Mouse (Mus musculus) lung, embryonic 14.5 days (tissue): ENCODE results near the gene Alyref. TPM values are rescaled to one million over a fixed set of nuclear protein-coding genes. Genes with fewer than 3 reads are reported as not detected.

Experiments
- ATAC-seq: fragments of 200-750 bp; cut with Nextera tagmentation; 2 replicates; pipeline ENCODE4 v1.8.0; 2017; ENCODE audit warnings: mild to moderate bottlenecking, moderate TSS enrichment, moderate library complexity; ENCODE audit not compliant: insufficient read depth
- DNase-seq: peaks from one replicate; pipeline ENCODE4 v3.0.0-alpha.2; 2015
- H3K27ac ChIP-seq: fragments of 300-500 bp; sonication (generic); 2 replicates; pipeline ENCODE4 v1.5.1; 2014; ENCODE audit warnings: low read depth, mild to moderate bottlenecking, moderate library complexity
- H3K27me3 ChIP-seq: fragments of 300-500 bp; sonication (generic); 2 replicates; pipeline ENCODE4 v1.6.1; 2014; ENCODE audit warnings: low read length, control low read depth; ENCODE audit not compliant: insufficient read depth
- H3K36me3 ChIP-seq: fragments of 300-500 bp; sonication (generic); 2 replicates; pipeline ENCODE4 v1.6.1; 2014; ENCODE audit warnings: control low read depth; ENCODE audit not compliant: insufficient read depth
- H3K4me1 ChIP-seq: fragments of 300-500 bp; sonication (generic); 2 replicates; pipeline ENCODE4 v1.6.1; 2014; ENCODE audit warnings: antibody characterized with exemption, control low read depth; ENCODE audit not compliant: insufficient read depth
- H3K4me2 ChIP-seq: fragments of 300-500 bp; sonication (generic); 2 replicates; pipeline ENCODE4 v1.6.1; 2014; ENCODE audit warnings: mild to moderate bottlenecking
- H3K4me3 ChIP-seq: fragments of 300-500 bp; sonication (generic); 2 replicates; pipeline ENCODE4 v1.5.1; 2014; ENCODE audit warnings: low read depth, low read length
- H3K9ac ChIP-seq: fragments of 300-500 bp; sonication (generic); 2 replicates; pipeline ENCODE4 v1.6.1; 2014
- H3K9me3 ChIP-seq: fragments of 300-500 bp; sonication (generic); 2 replicates; pipeline ENCODE4 v1.6.1; 2016; ENCODE audit warnings: low read depth, low read length, control low read depth
- CTCF ChIP-seq: IDR thresholded peaks from 2 replicates; pipeline ENCODE4 v1.5.1; 2016; ENCODE audit warnings: antibody characterized with exemption, low read depth
- WGBS: fragments of 180-500 bp; shearing (Covaris S2); extraction: QIAGEN DNeasy Blood & Tissue Kit; methylation state at CpG from one replicate; pipeline ENCODE4 v1.1.7; 2014; 5-methylcytosine and 5-hydroxymethylcytosine counted together
- polyA plus RNA-seq: library from polyadenylated mRNA; unstranded; fragments of >200 nt; fragmentation: Nextera tagmentation; extraction: Ambion mirVana; gene quantifications from 2 replicates; pipeline ENCODE4 v1.2.1, GENCODE M21; 2014

Gene Alyref
- polyA plus RNA-seq, 1 experiment from 2014 or later, result 617 TPM

GRCm38 (mm10) chr11:120555260-120555659, 42.9 kb downstream of the Alyref start:
- Histone ChIP-seq H3K4me2 (no peak overlapping the region), H3K9me3 (no peaks in the 10 kb centered on the region), H3K27me3 (no peaks in the 10 kb centered on the region), H3K9ac (no peak overlapping the region), H3K36me3 (peaks cover 17% of the 10 kb centered on the region), H3K4me3 (no peak overlapping the region), H3K4me1 (0 out of 2 replicates have a peak, but pooled peaks cover 3% of the 10 kb centered on the region), H3K27ac (no peak overlapping the region)
- ATAC-seq, result no peak
- no peak for DNase-seq
- no peak for TF ChIP-seq CTCF
- WGBS, result 65% methylated on average over 2 of the region's 2 CpGs

GRCm38 (mm10) chr11:120554834-120555233, 43.3 kb downstream of the Alyref start:
- Histone ChIP-seq H3K4me1 (0 out of 2 replicates have a peak, but pooled peaks cover 7% of the 10 kb centered on the region), H3K36me3 (peaks cover 13% of the 10 kb centered on the region), H3K27me3 (no peaks in the 10 kb centered on the region), H3K9ac (no peak overlapping the region), H3K9me3 (no peaks in the 10 kb centered on the region), H3K4me3 (no peak overlapping the region), H3K27ac (no peak overlapping the region), H3K4me2 (no peak overlapping the region)
- DNase-seq (no peak), ATAC-seq (no peak)
- no peak for TF ChIP-seq CTCF
- 59% methylated on average over 7 of the region's 7 CpGs for WGBS

- Histone ChIP-seq H3K4me2 (no peak overlapping the region), H3K27ac (no peak overlapping the region), H3K9me3 (no peaks in the 10 kb centered on the region), H3K4me3 (no peak overlapping the region), H3K36me3 (no peaks in the 10 kb centered on the region), H3K4me1 (peaks cover 14% of the 10 kb centered on the region), H3K27me3 (no peaks in the 10 kb centered on the region), H3K9ac (no peak overlapping the region)
- no peak for ATAC-seq
- 66% methylated on average over 5 of the region's 5 CpGs for WGBS
- no peak for DNase-seq
- no peak for TF ChIP-seq CTCF
Measured at GRCm38 (mm10) chr11:120552736-120553135, 45.4 kb downstream of the Alyref start.

GRCm38 (mm10) chr11:120550810-120551440, 47.2 kb downstream of the Alyref start, which contains the start of gene Ppp1r27:
Gene Ppp1r27 (minus strand): TSS chr11:120551132.
- TF ChIP-seq CTCF, result no peak
- H3K27me3 ChIP-seq, result no peaks in the 10 kb centered on the region
- no peaks in the 10 kb centered on the region for H3K9me3 ChIP-seq
- H3K27ac ChIP-seq, result peak within 1 kb of the TSS; percentile 96; the same call in 1 of the 2 replicates
- peaks cover 14% of the 10 kb centered on the region for H3K4me1 ChIP-seq
- 92% methylated on average over 28 of the region's 28 CpGs for WGBS
- H3K36me3 ChIP-seq, result peaks cover 6% of the 10 kb centered on the region; the same call in 1 of the 2 replicates
- peak within 1 kb of the TSS; percentile 96 for H3K4me2 ChIP-seq
- H3K9ac ChIP-seq, result peak within 1 kb of the TSS; percentile 95
- ATAC-seq (no peak), DNase-seq (no peak)
- peak within 1 kb of the TSS; percentile 98 for H3K4me3 ChIP-seq

- ATAC-seq, result peak; percentile 22; the same call in 1 of the 2 replicates
- TF ChIP-seq CTCF, result no peak
Measured at GRCm38 (mm10) chr11:120549986-120550809, 48.0 kb downstream of the Alyref start.

GRCm38 (mm10) chr11:120549168-120549945, 48.8 kb downstream of the Alyref start, which contains the start of gene Mcrip1:
Gene Mcrip1 (minus strand): TSS chr11:120549727.
- WGBS, result under 1% methylated on average over 73 of the region's 87 CpGs
- H3K9me3 ChIP-seq, result no peaks in the 10 kb centered on the region
- DNase-seq, result peak; percentile 96
- H3K36me3 ChIP-seq, result peaks cover 19% of the 10 kb centered on the region
- H3K4me3 ChIP-seq, result peak within 1 kb of the TSS; percentile 98
- H3K4me1 ChIP-seq, result peaks cover 14% of the 10 kb centered on the region
- peak; percentile 85 for ATAC-seq
- no peaks in the 10 kb centered on the region for H3K27me3 ChIP-seq
- peak within 1 kb of the TSS; percentile 96 for H3K27ac ChIP-seq
- peak within 1 kb of the TSS; percentile 96 for H3K4me2 ChIP-seq
- no peak for TF ChIP-seq CTCF
- H3K9ac ChIP-seq, result peak within 1 kb of the TSS; percentile 95

More at GRCm38 (mm10) chr11:120549986-120550809, 48.0 kb downstream of the Alyref start:
- H3K9ac ChIP-seq, result peak overlapping the region; percentile 95
- WGBS, result 59% methylated on average over 11 of the region's 11 CpGs
- H3K9me3 ChIP-seq, result no peaks in the 10 kb centered on the region
- peak overlapping the region; percentile 98 for H3K4me3 ChIP-seq
- peaks cover 14% of the 10 kb centered on the region for H3K4me1 ChIP-seq
- H3K36me3 ChIP-seq, result peaks cover 12% of the 10 kb centered on the region; the same call in 1 of the 2 replicates
- H3K27me3 ChIP-seq, result no peaks in the 10 kb centered on the region
- DNase-seq, result no peak
- H3K27ac ChIP-seq, result peak overlapping the region; percentile 96; the same call in 1 of the 2 replicates
- H3K4me2 ChIP-seq, result peak overlapping the region; percentile 96
